Mouse (Mus musculus): ENCODE measurements at regions not wholly inside any gene's neighbourhood (a gene's known extent, or its start where the extent isn't known, plus 50 kb on each side); places are given as distances from the start of the nearest gene placed in this dataset.

DNA sequence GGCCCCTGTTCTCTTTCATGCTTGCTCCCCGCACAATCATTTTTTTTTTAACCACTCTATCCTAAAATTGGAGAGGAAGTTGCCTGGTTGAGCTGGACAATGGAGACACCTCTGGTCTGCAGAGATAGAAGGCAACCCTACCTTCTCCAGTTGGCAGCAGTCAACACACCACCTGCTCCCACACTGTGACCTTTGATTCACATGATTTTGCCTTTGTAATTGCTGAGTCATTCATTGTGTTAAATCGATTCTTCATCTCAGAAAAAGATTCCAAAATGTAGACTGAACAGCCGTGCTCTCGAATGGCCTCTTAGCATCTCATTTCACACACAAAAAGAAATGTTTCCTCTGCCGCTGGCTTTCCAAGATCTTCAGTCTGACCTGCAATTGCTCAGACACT lies 616.2 kb downstream of the Pdcd6ip start:
- no peak for TF ChIP-seq GATA4 (IDR thresholded peaks at IDR 0.05; ENCODE audit: insufficient replicate concordance, low read length)

DNA sequence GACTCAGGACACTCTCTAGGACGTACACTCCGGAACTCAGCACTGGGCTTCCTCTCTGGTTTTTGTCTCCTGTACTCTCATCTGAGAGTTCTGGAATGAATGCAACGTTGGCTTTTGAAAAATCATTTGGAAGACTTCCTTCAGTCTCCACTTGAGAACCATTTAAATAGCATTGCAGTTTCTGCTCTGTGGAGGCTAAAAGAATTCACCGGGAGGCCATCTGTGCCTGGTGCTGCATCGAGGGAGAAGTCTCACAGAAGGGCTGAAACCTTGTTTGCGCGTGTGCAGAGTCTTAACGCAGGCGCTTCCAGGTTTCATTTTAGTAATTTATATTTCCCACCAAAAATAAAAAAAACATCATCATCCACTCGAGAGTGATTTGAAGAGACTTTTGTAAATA lies 620.3 kb downstream of the Pdcd6ip start:
- no peak for TF ChIP-seq GATA4 (IDR thresholded peaks at IDR 0.05; ENCODE audit: insufficient replicate concordance, low read length)

DNA sequence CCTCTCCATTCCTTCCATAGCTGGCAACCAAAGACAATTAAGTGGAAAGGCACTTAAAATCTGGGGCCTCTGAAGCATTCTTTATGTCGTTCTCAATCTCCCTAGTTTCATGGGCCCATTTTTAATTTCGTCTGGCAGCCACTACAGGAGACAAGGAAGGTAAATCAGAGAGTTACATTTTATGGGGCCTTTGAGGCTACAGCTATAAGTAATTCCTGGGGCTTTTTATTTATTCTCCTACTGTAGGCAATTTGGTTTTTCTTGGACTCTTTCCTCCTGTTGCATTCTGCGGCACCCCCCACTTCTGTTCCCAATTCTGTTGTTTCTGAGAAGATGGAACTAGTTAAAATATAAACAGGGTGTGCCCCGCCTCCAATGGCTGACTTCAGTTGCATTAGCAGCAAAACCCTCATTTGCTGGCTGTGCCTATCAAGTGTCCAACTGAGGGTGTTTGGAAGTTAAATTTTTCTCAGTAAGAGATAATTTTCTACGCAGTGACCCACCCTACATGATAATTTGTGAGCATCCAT lies 622.7 kb downstream of the Pdcd6ip start:
- no peak for TF ChIP-seq GATA4 (IDR thresholded peaks at IDR 0.05; ENCODE audit: insufficient replicate concordance, low read length)

DNA sequence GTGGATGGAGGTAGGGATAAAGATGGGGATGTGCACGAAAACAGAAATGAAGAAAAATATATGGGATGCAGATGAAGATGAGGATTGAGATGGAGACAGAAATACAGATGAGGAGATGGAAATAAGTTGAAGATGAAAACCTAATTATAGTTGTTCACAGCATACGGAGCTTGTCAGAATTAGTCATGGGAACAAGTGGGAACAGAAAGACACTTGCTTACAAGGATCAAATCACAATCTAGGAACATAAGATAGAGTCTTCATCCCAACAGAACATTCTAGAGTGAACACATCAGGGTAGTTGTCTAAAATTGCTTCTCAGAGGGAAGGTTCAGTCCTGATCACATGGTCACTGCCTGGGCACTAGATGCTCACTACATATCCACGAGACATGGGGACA lies 633.2 kb downstream of the Pdcd6ip start:
- TF ChIP-seq GATA4 (IDR thresholded peaks at IDR 0.05; ENCODE audit: insufficient replicate concordance, low read length) = no peak

DNA sequence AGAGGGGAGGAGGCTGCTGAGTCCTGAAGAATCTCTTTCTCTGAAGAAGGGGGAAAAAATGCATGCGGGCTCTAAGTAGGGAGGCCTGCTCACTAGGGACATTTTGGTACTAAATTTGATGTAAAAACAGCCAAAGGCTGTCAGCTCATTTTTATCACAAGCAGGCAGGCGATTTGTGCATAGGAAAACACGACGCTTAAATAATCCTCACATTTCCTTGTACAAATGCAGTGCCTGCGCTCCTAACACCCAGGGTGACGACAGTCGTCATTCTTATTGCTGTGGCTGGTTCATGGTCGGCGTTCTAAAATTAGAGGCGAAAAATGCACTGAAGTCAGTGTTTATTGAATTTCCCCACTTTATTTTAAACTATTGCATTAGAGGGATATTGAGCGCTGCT lies 650.6 kb downstream of the Pdcd6ip start:
- TF ChIP-seq GATA4 (IDR thresholded peaks at IDR 0.05; ENCODE audit: insufficient replicate concordance, low read length) = no peak

DNA sequence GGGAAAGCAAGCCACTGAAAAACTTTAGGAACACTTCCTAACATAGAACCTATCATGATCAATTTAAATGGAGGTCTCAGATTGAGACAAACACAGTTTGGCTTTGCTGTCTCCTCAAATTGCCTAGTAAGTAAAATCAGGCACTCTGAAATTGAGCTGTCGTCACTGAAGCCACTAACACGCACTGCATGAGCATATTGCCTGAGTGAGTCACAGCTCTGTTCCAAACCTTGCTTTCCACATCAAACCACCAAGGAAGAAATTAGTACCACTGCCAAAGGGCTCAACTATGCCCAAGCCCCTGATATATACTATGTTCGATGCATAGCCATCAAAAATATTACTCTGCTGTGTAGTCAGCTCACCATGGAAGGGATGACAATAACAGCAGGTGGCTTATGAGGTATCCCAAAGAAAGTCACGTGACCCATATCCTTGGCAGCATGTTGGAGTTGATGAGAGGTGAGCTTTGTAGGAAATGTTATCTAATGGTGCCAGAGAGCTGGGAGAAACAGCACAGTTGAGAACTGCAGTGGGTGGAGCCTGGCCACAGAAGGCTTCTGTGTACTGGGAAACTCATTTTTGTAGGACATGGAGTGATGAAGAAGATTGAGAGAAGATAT lies 663.4 kb downstream of the Pdcd6ip start:
- no peak for TF ChIP-seq GATA4 (IDR thresholded peaks at IDR 0.05; ENCODE audit: insufficient replicate concordance, low read length)

DNA sequence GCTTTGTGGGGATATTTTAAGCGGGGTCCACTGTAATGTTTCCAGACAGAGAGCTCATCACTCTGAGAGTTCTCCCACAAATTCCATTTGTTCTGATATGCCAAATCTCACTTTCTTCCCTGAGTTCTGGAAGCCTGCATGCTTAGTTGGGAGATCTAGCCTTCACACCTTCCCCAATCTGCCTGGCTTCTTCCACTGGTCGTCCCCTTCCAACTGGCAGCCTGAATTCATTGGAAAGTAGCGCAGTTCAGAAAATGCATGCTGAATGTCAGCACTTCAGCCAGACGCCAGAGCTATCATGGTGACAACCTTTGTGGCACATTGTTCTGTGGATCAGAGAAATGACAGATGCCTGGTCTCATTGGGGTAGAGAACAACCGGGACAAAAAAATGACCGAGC lies 667.2 kb downstream of the Pdcd6ip start:
- TF ChIP-seq GATA4 (IDR thresholded peaks at IDR 0.05; ENCODE audit: insufficient replicate concordance, low read length) = no peak

DNA sequence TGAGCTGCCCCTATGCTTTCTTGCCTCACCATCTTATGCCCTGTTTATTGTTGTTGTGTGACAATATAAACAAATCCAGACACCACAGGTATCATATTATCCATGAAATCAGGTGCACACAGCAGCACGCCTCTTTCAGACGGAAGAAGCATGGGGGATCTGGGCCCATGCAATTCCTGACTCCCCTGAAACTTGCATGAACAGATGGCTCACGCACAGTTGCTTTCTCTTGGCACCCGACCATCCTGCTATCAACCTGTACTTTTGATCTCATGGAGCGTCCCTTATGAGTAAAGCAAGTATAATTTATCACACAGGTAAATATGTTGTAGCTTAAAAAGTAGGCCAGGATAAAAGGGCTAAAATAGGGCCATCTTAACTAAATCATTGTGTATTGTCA lies 674.1 kb downstream of the Pdcd6ip start:
- no peak for TF ChIP-seq GATA4 (IDR thresholded peaks at IDR 0.05; ENCODE audit: insufficient replicate concordance, low read length)

DNA sequence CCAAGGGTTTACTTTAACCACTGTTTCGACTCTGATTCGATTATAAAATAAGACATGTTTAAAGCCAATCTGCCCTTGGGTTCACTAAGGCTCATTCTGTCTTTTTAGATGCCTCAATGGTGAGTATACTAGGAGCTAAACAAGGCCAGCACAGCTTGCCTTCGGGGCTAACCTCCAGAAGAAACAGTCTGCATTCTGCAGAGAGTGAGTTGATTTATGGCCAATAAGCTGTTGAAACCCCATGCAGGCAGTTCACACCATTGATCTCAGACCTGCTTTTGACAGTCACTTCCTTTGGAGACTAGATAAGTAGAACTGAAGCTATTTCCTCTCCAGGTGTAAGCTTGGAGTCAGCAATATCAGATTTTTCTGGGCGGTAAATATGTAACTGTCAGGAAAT lies 679.0 kb downstream of the Pdcd6ip start:
- TF ChIP-seq GATA4 (IDR thresholded peaks at IDR 0.05; ENCODE audit: insufficient replicate concordance, low read length) = no peak

DNA sequence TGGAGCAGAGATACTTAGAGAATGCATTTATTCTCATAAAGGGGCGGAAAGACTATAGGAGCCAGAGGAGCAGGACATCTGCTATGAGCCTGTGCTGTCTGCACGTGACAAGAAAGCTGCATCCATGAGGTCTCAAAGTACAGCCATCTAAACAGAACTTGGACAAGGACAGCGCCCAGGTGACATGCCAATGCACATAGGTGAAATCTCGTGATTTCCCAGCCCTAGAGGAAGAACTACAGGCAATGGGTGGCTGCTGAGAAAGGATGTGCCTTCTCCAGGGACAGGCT lies 681.2 kb downstream of the Pdcd6ip start:
- no peak for TF ChIP-seq GATA4 (IDR thresholded peaks at IDR 0.05; ENCODE audit: insufficient replicate concordance, low read length)

DNA sequence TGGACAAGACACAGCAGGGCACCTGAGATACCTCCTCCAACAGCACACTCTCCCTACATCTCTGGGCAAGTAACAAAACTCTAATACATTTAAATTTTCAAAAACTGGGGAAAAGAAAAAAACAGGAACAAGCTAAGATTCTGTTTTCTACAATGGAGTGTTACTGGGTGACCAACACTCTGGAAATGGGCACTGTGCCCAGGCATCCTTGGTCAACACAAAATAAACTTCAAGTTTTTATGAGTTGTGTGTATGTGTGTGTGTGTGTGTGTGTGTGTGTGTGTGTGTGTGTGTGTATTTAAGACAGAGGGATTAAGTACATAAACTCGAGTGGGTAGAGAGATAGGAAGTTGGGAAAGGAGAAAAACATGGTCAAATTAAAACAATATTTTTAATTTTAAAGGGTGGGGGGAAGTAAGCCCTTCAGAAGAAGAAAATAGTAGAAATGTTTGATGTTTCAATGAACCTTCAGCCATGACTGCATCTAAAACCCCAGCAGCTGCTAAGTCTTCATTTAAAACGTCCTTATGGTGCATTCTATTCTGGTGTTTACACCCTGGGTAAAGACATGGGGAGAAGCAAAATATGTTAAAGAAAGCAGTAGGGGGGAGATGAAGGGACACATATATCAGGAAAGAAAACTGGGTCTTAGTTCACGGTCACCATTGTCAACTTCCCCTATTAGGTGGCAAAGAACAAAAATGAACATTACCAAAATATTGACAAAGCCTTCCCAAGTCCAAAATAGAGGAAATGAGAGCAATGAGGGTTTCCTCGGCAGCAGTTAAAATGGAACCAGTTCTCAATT lies 681.8 kb downstream of the Pdcd6ip start:
- no peak for TF ChIP-seq GATA4 (IDR thresholded peaks at IDR 0.05; ENCODE audit: insufficient replicate concordance, low read length)

DNA sequence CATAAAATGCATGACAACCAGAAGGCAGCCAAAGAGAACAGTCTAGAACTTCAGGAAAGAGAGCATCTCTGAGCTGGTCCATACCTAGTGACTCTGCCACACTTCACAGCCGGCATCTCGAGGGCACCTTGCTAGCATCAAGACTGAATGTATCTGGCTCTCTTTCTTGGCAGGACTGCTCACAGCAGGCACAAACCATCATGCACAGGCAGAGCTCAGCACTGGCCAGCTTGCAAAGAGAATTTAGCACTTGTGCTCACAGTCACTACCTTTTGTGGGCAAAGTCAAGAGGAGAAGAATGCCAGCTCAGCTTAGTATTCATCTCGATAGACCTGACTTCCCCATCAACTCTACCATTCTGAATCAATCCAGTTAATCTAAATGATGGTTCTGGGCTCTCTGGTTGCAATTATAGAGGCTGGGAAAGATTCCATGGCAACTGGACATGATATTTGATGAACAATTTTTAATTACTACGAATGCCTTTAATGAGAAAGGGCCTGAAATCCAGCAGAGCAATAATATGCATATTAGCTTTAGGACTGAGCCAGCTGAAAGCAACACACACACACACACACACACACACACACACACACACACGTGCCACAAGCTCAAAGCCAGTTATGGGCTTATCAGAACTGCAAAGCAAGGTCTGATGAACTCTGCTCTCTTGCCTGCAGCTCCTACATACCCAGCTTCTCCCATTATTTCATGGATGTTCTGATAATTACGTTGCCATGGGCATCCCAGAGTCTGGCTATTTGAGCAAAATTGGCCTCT lies 686.0 kb downstream of the Pdcd6ip start:
- no peak for TF ChIP-seq GATA4 (IDR thresholded peaks at IDR 0.05; ENCODE audit: insufficient replicate concordance, low read length)

DNA sequence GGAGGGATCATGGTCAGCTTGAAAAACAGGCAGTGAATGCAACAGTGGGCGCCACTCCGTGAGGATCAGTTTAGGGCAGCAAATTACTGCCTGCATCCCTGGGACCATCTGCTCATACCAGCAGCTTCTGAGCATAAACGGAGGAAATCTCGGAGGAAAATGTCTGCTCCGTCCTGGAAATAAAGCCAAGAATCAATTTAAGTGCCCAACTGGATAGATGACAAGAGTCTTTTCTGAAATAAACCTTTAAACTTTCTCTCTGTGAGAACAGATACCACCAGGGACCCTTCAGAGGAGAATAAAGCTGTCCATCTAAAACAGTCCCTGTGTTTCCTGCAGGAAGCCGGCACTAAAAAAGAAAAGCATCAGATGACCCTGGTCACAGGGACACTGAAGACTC lies 688.5 kb downstream of the Pdcd6ip start:
- no peak for TF ChIP-seq GATA4 (IDR thresholded peaks at IDR 0.05; ENCODE audit: insufficient replicate concordance, low read length)

DNA sequence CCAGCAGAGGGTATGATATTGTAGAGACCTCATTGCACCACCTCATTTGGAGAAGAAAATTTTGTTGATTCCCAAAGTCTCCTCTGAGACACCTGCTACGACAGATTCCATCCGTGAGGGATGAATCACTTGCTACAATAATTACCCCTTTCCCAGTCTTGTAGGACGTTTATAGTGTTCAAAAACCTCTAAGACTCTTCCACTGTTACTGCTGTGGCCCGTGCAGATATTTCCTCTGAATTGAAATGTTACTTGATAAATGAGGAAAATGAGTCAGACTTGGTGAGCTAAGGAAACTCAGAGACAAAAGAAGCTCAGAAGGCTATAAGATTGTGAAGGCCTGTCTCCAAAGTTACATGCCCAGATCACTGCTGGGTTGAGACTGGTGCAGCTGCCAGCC lies 700.0 kb downstream of the Pdcd6ip start:
- TF ChIP-seq GATA4 (IDR thresholded peaks at IDR 0.05; ENCODE audit: insufficient replicate concordance, low read length) = no peak

DNA sequence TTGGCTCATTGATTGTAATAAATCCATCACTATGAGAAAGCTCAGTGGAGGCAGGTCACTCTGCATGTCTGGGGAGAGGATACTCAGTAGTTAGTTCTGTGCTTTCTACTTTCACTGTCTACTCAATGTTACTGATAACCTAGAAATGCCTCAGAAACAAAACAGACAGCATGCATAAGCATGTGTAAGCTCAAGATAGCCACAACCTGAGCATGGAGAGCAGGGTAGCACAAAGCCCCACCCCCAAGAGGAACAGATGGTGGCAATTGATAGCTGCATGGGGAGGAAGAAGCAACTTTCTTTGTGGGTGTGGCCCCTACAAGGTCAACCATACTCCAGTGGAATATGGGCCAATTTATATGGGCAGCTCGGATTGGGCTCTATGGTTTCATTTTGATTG lies 711.9 kb downstream of the Pdcd6ip start:
- TF ChIP-seq GATA4 (IDR thresholded peaks at IDR 0.05; ENCODE audit: insufficient replicate concordance, low read length) = no peak

DNA sequence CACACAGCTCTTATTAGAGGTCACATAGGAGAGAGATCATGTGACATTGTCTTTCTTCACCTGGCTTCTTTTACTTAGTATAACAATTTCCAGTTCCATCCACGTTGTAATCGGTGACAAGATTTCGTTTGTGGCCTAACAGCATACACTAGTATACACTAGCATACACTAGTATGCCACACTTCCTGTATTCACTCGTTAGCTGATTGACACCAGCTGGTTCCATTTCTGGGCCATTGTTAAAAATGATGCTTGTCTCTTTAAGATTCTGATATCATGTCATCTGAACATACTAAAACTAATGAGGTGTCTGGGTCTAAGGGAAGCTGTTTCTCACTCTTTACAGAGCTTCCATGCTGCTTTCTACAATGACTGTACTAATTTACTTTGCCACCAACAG lies 713.3 kb downstream of the Pdcd6ip start:
- TF ChIP-seq GATA4 (IDR thresholded peaks at IDR 0.05; ENCODE audit: insufficient replicate concordance, low read length) = no peak

Data from liver, adult (tissue).